Mouse (Mus musculus) testis, postnatal 14 days (tissue): ENCODE measurements around the gene Gabrd.
"Not testable (repeated sequence)": the region's sequence is repeated elsewhere in the genome, so short reads cannot be mapped to it uniquely, and the experiment has no call there.

ENCODE experiments used
- DNase-seq: peaks from one replicate; pipeline ENCODE4 v3.0.0; 2021; ENCODE audit warnings: low spot score

The Gabrd gene

DNA sequence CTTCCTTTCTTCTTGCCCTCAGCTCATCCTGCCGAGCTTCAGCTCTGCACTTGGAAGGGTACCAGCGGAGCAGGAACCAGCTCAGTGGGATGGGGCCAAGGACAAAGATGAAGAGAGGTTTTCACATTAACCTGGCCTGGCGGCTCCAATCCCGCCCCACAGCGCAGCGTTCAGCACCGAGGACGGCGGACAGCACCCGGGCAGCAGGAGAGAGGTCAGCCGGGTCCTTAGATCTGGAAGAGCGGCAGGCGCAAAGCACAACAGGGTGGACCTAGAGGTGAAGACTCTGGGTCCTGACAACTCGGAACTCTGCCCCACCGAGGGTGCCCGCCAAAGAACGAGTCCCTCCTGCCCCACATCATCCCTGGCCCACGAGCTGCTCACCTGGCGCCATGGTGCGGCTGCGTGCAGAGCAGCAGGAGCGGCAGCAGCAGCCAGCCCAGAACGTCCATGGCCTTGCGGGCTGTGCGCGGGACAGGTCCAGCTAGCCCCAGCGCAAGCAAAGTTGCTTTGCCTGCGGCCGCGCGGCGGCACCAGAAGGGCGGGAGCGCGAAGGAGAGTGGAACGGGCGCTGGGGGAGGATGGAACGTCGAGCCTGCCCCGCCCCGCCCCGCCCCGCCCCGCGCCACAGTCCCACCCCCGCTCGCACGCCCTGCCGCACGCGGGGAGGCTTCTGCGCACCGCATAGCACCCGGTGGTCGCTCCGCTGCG, at the start of gene Gabrd:
Gabrd (minus strand) TSS at position 602 of the 711 bp plus-strand sequence.
- peak; percentile 42 for DNase-seq

DNA sequence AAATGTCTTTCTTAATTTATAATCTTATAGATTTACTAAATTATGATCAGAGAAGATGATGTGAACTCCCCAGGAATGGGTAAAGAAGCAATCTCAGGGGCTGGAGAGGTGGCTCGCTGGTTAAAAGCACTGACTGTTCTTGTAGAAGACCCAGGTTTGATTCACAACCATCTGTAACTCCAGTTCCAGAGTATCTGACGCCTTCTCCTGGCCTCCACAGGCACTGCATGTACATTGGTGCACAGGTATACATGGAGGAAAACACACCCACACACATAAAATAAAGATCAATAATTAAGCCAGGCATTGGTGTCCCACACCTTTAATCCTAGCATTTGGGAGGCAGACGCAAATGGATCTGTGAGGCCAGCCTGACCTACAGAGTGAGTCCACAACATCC, 44.9 kb upstream of the Gabrd start:
- DNase-seq = no peak

DNA sequence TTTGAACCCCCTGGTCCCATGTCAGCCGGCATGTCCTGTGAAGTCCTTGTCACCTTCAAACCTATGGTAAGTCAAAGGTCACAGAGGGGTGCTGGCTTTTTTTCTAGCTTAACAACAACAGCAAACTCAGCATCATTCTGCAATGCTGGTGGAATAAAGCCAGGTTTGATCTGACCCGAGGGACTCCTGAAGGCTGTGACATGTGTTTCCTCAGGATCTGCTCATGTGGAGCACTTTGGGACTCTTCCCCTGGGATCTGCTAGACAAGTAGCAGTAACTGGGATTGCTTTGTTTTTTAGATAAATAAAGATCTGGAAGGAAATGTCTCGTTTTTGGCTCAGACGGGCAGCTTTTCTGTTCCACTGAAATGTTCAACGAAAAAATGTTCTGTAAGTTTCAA, 36.1 kb upstream of the Gabrd start:
- no peak for DNase-seq

DNA sequence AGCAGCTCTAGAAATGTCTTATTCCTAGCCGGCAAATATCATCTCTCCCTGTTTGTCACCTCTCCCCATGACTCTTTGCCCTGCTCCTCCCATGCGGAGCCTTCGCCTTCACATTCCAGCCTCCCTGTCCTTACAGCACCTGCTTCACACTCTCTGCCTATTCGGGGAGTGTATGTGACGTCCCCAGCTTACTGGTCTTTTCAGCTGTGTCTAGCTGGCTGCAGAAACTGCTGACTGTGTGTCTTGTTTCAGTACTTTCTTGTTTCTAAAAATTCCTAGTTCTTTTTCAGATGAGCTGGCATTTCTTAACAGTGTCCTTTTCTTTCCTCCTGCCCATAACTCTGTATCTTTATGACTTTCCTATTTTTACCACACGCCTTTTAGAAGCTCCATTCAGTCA, 34.4 kb upstream of the Gabrd start:
- no peak for DNase-seq

DNA sequence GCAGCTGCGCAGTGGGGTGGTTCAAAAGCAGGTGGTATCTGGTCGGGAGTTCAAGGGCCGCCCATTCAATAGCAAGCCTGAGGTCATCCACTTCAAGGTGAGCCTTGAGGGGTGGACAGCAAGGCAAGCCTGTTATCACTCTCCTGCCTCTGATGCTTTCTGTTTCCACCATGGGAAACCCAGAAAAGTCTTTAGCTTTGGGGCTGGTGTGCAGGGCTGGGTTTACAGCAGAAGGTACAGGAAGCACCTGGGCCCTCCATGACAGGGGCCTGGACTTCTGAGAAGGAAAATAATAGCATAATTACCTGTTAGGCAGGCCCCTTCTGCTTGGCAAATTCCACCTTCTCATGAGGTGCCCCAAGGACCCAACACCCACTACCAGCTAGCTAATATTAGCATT, 31.3 kb upstream of the Gabrd start:
- no peak for DNase-seq

DNA sequence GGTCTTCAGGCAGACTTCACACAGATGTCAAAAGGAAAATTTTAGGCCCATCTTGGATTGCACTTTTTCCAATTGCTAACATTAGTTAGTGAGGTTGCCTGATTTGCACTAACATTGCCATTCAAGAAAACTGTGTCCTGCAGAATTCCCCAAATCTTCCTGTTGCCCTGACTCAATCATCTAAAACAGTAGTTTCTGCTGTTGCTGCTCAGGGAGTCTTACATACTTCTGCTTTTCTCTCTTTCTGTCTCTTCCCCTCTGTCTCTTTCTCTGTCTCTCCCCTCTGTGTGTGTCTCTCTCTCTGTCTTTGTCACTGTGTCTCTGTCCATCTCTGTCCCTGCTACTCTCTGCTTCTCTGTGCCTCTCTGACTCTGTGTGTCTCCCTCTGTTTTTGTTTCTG, 30.5 kb upstream of the Gabrd start:
- no peak for DNase-seq

DNA sequence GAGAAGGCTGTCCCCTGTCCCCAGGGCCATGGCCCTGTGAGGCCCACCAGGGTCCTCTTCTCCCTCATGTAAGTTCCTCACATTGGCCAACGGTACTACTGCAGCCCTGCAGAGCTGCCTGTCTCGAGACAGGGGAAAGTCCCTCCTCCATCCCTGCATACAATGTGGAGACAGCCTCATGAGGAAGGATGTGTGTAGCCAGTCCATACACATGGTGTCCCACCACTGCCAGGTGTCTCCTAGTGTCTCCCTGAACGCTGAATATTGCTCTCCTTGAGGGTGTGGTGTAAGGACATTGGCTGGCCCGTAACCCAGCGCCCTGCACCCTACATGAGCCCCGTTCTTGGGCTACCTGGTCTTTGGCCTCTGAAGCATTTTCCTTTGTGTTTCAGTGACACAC, 28.4 kb upstream of the Gabrd start:
- no peak for DNase-seq

DNA sequence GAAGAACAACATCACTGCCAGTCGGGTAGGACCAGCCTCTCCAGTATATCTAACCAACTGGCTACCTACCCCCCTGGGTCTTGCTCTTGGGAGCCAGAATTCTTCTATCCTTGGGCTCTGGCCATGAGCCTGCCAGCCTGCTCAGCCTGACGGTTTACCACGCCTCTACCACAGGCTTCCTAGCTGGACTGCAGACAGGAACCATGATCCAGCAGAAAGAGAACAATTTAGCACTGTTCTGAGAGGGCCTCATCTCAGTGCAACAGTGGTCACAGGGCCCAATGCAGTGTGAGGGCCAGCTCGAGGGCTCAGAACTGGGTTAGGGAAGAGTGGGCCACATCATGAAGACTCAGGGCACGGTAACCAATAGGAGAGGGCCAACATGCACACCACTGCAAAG, 26.1 kb upstream of the Gabrd start:
- DNase-seq = no peak

DNA sequence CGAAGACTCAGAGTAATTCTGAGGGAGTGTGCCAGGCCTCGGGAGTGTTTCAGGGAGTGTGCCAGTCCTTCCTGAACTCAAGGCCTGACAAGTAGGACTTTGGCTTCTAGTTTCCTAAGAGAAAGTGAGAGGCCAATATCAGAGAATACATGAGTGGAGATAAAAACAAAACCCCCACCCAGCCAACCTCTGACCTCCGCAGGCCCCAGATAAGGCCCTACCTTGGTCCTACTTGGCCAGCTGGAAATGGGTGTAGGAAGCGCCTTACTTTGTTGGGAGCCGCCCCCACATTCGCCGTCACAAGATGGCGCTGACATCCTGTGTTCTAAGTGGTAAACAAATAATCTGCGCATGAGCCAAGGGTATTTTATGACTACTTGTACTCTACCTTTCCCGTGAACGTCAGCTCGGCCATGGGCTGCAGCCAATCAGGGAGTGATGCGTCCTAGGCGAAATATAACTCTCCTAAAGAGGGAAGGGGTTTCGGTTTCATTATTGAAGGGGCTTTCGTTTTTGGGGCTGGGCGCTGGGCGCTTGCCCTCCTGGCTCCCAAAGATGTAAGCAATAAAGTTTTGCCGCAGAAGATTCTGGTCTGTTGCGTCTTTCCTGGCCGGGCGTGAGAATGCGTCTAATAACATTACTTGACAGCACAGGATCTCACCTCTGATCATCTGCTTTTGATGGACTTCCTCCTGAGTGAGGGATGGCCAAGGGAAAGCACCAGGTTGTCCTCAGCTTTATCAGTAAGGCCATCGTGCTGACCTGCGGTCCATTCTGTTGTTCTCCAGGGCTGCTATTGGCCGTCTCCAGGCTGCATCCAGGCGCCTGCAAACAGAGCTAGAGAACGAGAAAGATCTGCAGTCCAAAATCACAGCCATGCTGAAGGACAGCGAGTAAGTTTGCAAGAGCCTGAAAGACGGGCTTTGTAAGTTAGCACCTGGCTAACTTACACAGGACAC, 23.8 kb upstream of the Gabrd start:
- DNase-seq = not testable (repeated sequence)

DNA sequence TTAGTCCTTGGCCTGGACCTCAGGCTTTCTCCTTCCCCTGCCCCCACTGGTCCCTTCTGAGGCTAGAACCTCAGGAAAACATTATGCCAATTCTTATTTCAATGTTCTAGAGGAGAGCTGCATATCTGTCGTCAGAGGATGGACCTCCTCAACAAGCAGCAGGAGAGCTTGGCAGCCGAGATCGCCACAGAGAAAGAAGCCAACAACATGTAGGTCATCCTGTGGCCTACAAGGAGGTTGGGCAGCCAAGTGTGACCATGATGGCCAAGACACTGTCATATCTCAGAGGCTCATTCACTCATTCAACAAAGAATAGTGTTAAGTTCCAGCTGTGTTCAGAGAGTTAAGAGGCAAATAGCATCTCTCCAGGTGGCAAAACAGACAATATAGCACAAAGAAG, 22.2 kb upstream of the Gabrd start:
- no peak for DNase-seq

DNA sequence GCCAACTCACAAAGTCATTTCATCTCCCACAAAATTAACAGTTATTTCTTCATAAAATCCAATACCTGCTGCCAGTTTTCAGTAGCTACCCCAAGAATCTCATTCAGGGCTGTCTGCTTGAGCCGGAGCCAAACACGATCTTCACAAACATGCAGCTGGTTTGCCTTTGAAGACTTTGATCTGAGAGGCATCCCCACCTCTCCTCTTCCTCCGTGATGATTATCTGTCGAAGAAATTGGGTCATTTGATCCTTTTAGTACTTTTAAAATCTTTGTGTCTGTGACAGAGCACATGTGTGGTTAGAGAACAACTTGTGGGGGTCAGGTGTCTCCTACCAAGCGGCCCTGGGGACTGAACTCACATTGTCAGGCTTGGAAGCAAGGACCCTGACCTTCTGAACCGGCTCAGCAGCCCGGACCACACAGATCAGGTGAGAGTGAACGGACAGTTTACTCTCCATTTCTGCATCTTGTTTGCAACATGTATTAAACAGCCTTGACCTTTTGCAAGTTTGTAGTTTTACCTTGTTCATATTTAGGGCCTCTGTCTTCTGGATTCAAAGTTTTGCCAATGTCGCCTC, 16.8 kb upstream of the Gabrd start:
- DNase-seq = no peak

DNA sequence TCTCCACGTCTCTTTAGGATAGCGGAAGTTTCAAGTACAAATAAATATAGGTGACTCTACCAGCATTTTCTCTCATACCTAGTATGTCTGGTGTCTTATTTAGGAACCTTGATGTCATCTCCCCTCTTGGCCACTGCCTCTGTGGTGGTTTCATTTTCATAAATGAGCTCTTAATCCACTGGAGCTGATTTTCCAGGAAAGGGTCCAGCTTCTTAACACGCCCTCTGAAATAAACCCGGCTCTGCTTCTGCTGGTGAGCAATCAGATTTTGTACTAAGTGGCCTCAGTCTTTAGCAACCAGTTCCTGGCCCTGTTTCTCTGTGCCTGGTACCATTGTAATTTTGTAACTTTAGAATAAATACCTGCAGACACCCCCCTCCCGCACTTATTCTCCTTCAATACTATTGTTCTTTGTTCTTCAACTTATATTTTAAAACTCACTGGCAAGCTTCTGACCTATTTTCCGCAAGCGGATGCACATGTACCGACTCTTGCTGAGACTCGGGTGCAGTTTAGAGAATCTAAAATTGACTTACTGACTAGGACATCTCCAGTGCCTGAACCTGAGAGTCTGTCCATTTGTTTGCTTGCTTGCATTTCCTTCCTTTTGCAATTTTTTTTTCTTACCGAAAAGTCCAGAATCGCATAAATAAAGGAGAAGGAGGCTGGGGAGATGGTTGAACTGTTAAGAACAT, 15.9 kb upstream of the Gabrd start:
- DNase-seq = no peak

DNA sequence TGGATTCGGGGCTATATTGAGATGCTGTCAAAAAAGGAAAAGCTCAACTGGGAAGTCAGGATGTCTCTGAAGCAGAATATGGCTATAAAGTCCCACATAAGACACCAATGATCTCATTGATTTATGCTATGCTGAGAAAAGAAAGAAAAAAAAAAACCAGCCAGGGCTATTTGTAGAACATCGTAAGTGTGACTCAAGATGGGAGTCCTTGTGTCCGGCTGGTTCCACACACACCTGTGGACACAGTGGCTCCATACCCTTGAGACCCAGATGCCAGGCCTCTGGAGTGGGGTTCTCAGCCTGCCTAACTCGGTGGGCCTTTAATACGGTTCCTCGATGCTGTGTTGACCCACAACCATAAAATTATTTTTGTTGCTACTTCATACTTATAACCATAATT, 14.2 kb upstream of the Gabrd start:
- no peak for DNase-seq

DNA sequence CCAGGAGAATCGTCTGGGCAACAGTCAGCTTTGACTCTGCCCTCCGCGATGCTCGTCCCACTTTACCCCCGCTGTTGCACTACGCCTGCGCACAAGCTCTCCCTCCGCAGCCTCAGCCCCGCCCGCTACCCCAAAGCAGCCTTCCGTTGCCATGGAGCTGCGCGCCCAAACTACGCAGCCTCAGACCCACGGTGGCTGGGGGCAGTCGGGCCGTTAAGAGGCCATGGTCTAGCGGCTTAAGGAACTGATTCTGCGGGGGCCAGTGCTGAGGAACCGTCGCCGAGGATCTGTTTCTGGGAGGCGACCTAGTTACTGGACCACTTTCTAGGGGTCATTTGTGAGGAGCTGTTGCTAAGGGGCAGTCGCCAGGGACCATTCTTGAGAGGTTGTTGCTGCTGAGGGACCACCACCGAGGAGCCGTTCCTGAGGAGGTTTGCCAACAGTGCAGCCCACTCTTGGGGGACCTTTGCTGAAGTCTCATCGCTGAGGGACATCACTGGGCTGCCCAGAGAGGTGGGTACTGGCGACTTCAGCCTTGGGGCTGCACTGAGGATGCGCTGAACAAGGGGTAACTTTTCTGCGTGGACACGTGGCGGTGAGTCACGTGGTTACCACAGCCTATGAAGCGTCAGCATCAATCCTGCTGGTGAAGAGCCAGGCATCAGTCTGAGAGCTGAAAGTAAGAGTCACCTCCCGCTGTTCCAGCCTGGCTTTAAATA, 11.3 kb upstream of the Gabrd start, which contains the start of gene Cfap74:
Cfap74 (plus strand) TSS at position 133 of the 719 bp plus-strand sequence.
- peak; percentile 80 for DNase-seq

DNA sequence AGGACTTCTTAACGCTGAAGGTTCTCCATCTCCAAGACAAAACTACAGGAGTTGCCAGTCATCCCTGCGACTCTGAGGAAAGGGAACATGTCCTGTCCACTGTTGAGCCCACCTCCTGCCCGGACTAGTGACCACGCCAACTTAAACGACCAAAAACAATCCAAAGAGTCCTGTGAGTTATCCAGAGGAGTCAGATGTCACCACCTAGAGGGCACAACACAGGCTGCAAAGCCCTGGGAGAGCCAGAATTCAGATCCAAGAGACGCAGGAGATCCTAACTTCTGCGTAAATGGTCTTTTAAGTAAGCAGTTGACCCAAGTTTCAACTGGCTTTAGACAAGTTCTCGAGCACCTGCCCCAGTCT, 10.8 kb upstream of the Gabrd start:
- DNase-seq = no peak

DNA sequence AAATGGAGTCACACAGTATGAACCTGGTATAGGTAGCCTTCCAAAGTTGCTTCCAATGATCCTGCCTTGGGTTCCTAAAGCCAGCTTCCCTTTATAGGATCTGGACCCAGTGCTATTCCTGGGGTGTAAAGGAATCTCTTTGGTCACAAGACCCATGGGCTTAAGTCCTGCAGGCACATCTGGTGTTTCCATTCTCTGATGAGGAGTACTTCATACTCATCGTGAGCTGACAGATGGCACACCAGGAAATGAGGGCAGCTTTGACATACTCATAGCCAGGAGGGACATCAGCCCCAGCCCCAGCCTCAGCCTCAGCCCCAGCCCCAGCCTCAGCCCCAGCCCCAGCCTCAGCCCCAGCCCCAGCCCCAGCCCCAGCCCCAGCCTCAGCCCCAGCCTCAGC, 4.6 kb upstream of the Gabrd start:
- no peak for DNase-seq

DNA sequence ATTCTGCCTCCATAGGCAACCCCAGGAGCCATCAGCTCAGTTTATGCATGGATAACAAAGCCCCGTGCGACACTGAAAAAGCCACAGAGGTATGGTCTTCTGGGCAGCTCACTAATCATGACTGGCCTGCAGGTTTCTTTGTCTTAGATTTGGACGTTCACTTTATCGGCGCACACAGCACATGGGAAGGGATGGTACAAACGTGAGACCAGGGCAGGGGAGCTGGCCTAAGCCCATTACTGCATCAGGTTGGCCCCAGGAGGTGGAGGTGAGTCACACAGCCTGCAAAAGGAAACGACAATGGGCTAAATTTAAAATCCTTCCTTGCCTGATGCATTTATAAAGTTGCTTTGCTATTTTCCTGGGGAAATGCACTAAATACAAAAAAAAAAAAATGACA, 3.2 kb upstream of the Gabrd start:
- no peak for DNase-seq

DNA sequence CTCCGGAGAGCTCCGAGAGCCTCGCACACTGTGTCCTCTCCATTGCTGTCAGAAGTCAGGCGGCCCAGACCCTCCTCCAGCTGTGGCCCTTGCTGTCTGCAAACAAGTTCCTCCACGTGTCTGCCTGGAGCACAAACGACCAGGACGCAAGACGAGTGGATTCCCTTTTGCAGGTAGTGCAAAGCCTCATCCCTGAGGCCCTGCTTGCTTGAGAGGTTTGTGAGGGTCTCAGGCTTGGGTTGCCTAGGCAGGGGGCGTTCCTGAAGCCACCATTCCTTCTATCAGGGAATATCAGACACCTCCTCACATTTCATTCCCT, 269 bp upstream of the Gabrd start:
- DNase-seq = no peak

DNA sequence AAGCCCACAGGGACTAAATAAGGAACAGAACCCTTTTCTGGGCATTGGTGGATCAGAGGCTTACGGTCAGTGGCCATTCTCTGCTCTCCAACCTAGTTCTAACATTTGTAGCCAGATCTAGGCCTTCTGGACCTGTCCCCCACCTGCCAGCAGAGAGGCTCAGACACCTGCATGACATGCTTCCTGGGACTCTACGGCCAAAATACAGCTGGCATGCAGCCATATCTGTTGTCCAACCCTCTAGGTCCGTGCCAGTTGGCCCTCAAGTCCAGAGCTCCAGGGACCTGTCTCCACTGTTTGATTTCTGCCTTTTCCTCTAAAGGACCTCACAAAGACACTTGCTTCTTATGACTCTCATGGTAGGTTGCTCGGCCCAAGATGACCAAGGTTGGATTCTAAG, 1.2 kb downstream of the Gabrd start:
- no peak for DNase-seq

DNA sequence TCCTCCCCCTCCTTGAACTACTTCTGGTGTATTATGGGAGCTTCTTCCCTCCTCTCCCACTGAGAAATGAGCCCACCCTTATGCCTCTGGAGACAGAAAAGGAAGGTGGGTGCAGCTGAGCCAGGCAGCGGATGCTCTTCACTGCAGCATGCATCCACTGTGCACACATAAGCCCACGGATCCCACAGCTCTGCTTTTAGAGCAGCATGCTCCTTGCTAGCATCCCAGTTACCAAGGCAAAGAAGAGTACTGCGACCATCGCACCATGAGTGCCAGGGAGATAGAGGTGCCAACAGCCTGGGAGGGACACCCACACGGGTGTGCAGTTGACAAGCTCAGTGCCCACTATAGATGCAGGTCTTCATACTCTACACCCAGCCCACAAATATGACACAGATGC, 2.4 kb downstream of the Gabrd start:
- DNase-seq = no peak

DNA sequence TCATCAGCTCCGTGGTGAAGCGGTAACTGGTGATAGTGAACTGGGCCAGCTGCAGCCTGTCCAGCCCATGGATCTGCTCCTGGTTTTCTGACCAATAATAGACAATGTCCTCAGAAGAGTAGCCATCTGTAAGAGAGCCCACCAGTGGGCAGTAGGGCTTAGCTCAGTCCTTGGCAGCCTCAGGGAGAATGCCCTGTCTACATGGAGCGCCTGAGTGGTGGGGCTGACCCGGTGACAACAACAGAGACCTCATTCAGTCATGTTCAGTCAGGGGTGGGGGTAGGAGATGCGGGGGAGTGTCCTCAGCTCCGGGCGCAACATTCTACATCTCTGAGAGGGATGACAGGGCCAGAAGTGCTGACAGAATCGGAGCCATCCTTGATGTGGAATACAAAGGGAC, 10.7 kb downstream of the Gabrd start:
- no peak for DNase-seq

DNA sequence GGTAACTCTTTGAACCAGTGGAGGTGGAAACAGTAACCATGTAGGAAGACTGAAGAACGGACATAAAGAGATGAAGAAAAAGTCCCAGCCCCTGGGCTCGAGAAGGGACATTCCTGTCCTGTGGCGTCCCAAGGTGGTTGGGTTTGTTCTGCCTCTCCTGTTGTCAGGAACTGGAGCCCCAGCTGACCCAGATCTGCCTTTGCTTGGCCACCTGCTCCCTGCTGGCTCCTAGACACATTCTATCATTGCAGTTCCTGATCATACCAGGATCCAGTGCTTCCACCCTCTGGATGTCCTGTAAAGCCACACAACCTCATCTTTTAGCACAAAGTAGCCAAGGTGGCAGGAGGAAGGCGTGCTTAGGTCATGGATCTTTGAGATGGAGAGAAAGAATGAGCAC, 14.6 kb downstream of the Gabrd start:
- DNase-seq = no peak
